Mouse (Mus musculus) limb, embryonic 14.5 days (tissue): Measurements from ENCODE around the gene Hcrtr1. TPM values are rescaled to one million over a fixed set of nuclear protein-coding genes. Genes with fewer than 3 reads are reported as not detected.
A peak's percentile ranks its signal among the peaks of the same experiment; 100 is the strongest.

ENCODE experiments used
- ATAC-seq: fragments of 200-750 bp; cut with Nextera tagmentation; 2 replicates; pipeline ENCODE4 v1.8.0; 2017; ENCODE audit warnings: low read depth, moderate number of reproducible peaks, moderate TSS enrichment; ENCODE audit not compliant: low FRiP score
- DNase-seq: peaks from one replicate; pipeline ENCODE4 v3.0.0-alpha.2; 2015; ENCODE audit warnings: low spot score
- H3K27ac ChIP-seq: fragments of 300-500 bp; sonication (generic); replicated peaks from 2 replicates; pipeline ENCODE4 v1.5.1; 2014; ENCODE audit warnings: low read depth, mild to moderate bottlenecking, low read length, moderate library complexity, mixed read lengths
- H3K27me3 ChIP-seq: fragments of 300-500 bp; sonication (generic); 2 replicates; pipeline ENCODE4 v1.6.1; 2014; ENCODE audit warnings: low read length, mixed read lengths; ENCODE audit not compliant: control insufficient read depth, insufficient read depth
- H3K36me3 ChIP-seq: fragments of 300-500 bp; sonication (generic); 2 replicates; pipeline ENCODE4 v1.6.1; 2014; ENCODE audit warnings: mild to moderate bottlenecking, low read length, moderate library complexity, mixed read lengths; ENCODE audit not compliant: control insufficient read depth, insufficient read depth
- H3K4me1 ChIP-seq: fragments of 300-500 bp; sonication (generic); 2 replicates; pipeline ENCODE4 v1.6.1; 2014; ENCODE audit warnings: antibody characterized with exemption, low read length, mixed read lengths; ENCODE audit not compliant: control insufficient read depth, insufficient read depth
- H3K4me2 ChIP-seq: fragments of 300-500 bp; sonication (generic); replicated peaks from 2 replicates; pipeline ENCODE4 v1.6.1; 2014; ENCODE audit warnings: low read depth, mild to moderate bottlenecking, low read length, moderate library complexity; ENCODE audit not compliant: severe bottlenecking
- H3K4me3 ChIP-seq: fragments of 300-500 bp; sonication (generic); replicated peaks from 2 replicates; pipeline ENCODE4 v1.5.1; 2014; ENCODE audit warnings: low read length
- H3K9ac ChIP-seq: fragments of 300-500 bp; sonication (generic); 2 replicates; pipeline ENCODE4 v1.6.1; 2014; ENCODE audit warnings: mild to moderate bottlenecking, low read depth, low read length, moderate library complexity; ENCODE audit not compliant: severe bottlenecking
- H3K9me3 ChIP-seq: fragments of 300-500 bp; sonication (generic); 2 replicates; pipeline ENCODE4 v1.6.1; 2016; ENCODE audit warnings: low read length; ENCODE audit not compliant: control insufficient read depth
- POLR2A ChIP-seq: fragments of 200-500 bp; IDR thresholded peaks from 2 replicates; pipeline ENCODE4 v1.8.0; 2012; ENCODE audit warnings: inconsistent platforms, mild to moderate bottlenecking, moderate library complexity, borderline replicate concordance; ENCODE audit not compliant: insufficient read depth, insufficient read length; ENCODE audit errors: extremely low read depth
- WGBS: fragments of 180-500 bp; shearing (Covaris S2); extraction: QIAGEN DNeasy Blood & Tissue Kit; methylation state at CpG from one replicate; pipeline ENCODE4 v1.1.7; 2014; 5-methylcytosine and 5-hydroxymethylcytosine counted together
- polyA plus RNA-seq, 2 experiments: library from polyadenylated mRNA; depleted of rRNA in 1 of 2; stranded (reverse) in 1 of 2; unstranded in 1 of 2; fragments of >200 nt; fragmentation: Nextera tagmentation in 1 of 2; extraction: Ambion mirVana in 1 of 2; gene quantifications; 2 replicates each; pipeline versions ENCODE4 v1.2.1 to v1.2.3; 2012 to 2014

Gene Hcrtr1
- polyA plus RNA-seq, 2 experiments = 0.08 to 0.10 TPM

DNA sequence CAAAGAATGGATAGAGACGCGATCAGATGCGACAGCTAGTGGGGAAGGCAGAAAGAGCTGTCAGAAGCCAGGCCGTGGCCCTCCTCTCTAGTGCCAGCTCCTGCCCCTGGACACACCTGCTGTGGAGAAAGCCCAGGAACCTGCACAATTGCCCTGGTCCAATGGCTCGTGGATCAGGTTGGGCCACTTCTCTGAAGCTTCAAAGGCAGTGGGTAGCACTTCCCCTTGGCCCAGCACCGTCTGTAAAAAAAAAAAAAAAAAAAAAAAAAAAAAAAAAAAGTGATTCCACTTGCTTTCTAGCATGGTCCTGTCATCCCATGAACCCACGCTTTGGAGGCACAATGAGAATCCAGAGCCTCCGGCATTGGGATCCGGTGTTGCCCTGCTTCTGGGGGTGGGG is 28.7 kb upstream of the Hcrtr1 start:
- Histone ChIP-seq H3K27me3 (no peaks in the 10 kb centered on the region), H3K4me1 (peaks cover 48% of the 10 kb centered on the region), H3K9ac (no peak overlapping the region), H3K36me3 (no peaks in the 10 kb centered on the region), H3K27ac (no peak overlapping the region), H3K9me3 (no peaks in the 10 kb centered on the region), H3K4me2 (0 out of 2 replicates have a peak overlapping the region, but pooled peaks have one; percentile 21), H3K4me3 (no peak overlapping the region)
- 48% methylated on average over 9 of the region's 9 CpGs for WGBS
- no peak for TF ChIP-seq POLR2A
- no peak for ATAC-seq
- DNase-seq = no peak

GRCm38 (mm10) chr4:130167321-130167720 is 28.2 kb upstream of the Hcrtr1 start:
- Histone ChIP-seq H3K9ac (no peak overlapping the region), H3K4me3 (no peak overlapping the region), H3K4me1 (peaks cover 46% of the 10 kb centered on the region), H3K27ac (no peak overlapping the region), H3K36me3 (no peaks in the 10 kb centered on the region), H3K27me3 (no peaks in the 10 kb centered on the region), H3K9me3 (no peaks in the 10 kb centered on the region), H3K4me2 (peak overlapping the region; percentile 21; the same call in 1 of the 2 replicates)
- DNase-seq (no peak), ATAC-seq (no peak)
- WGBS = 54% methylated on average over 22 of the region's 22 CpGs
- no peak for TF ChIP-seq POLR2A

DNA sequence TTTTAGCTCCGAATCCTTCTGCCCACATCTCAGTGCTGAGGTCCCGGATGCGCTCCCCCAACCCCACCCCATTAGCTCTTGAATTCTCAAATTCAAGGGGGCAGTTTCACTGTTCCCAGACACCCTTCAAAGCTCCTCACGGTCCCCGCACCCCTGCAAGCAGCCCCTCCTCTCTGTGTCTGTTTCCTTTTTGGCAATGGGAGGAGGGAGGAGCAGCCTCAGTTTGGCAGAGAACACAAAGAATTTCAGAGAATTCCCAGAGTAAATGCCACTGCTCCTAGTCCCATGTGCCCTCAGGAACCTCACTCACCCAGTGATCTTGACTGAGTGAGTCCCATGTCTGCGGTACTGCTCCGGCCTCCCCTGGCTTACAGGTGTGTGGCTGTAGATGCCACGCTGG is 27.4 kb upstream of the Hcrtr1 start:
- no peak overlapping the region for H3K4me2 ChIP-seq
- no peaks in the 10 kb centered on the region for H3K9me3 ChIP-seq
- no peak for TF ChIP-seq POLR2A
- H3K27ac ChIP-seq = no peak overlapping the region
- no peak overlapping the region; the same call in 1 of the 2 replicates for H3K9ac ChIP-seq
- H3K4me1 ChIP-seq = peaks cover 39% of the 10 kb centered on the region
- H3K36me3 ChIP-seq = no peaks in the 10 kb centered on the region
- H3K27me3 ChIP-seq = no peaks in the 10 kb centered on the region
- 72% methylated on average over 8 of the region's 8 CpGs for WGBS
- DNase-seq (no peak), ATAC-seq (no peak)
- H3K4me3 ChIP-seq = no peak overlapping the region

- Histone ChIP-seq H3K9ac (no peak overlapping the region; the same call in 1 of the 2 replicates), H3K4me3 (no peak overlapping the region), H3K4me1 (peaks cover 34% of the 10 kb centered on the region), H3K4me2 (no peak overlapping the region), H3K36me3 (no peaks in the 10 kb centered on the region), H3K27me3 (no peaks in the 10 kb centered on the region), H3K9me3 (no peaks in the 10 kb centered on the region), H3K27ac (no peak overlapping the region)
- 67% methylated on average over 18 of the region's 18 CpGs for WGBS
- DNase-seq (no peak), ATAC-seq (no peak)
- no peak for TF ChIP-seq POLR2A
Observed at GRCm38 (mm10) chr4:130166061-130166460, 26.9 kb upstream of the Hcrtr1 start.

DNA sequence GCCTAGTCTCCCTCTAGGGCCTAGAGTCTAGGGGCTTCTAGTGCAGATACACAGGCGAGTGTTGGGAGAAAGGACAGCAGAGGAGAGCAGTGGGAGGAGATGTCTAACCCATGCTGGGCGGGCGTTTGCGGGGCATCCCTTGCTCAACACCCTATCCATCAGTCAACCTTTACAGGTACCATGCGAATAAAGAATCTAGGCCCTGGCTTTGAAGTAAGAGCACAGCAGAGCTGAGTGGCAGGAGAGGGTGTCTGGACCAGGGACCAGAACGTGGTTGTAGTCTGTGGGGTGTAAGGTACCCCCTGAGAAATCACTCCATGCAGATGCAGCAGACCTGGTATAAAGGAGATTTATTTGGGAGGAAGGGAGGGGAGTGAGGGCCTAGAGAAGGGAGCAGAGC is 25.0 kb upstream of the Hcrtr1 start:
- no peak for TF ChIP-seq POLR2A
- Histone ChIP-seq H3K4me2 (no peak overlapping the region), H3K27ac (no peak overlapping the region), H3K4me3 (no peak overlapping the region), H3K9ac (no peak overlapping the region), H3K9me3 (no peaks in the 10 kb centered on the region), H3K27me3 (no peaks in the 10 kb centered on the region), H3K4me1 (peaks cover 34% of the 10 kb centered on the region), H3K36me3 (no peaks in the 10 kb centered on the region)
- 79% methylated on average over 6 of the region's 6 CpGs for WGBS
- no peak for DNase-seq
- ATAC-seq = no peak

DNA sequence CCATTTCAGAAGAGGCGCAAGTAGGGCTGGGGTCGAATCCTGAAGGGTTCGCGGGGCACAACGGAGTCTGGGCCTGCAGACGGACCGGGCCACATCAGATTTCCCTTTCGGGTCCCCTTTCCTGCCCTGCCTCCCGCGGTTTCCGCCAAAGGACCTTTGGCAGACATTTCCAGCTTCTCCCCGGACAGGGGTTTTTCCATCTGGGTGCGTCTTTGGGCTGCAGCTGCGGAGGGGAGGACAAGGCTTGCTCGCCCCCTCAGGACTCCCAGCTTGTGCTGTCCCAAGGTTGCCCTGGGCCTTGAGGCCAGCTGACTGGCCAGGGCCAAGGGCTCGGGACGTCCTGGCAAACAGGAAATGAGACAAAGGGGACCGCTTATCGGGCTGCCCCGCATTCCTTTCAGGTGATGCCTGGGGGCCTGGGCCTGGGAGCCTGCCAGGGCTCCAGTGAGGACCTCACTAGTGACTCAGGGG is 24.3 kb upstream of the Hcrtr1 start:
- Histone ChIP-seq H3K9ac (peak overlapping the region; percentile 34), H3K27me3 (no peaks in the 10 kb centered on the region), H3K4me3 (peak overlapping the region; percentile 10; the same call in 1 of the 2 replicates), H3K4me2 (peak overlapping the region; percentile 41), H3K9me3 (no peaks in the 10 kb centered on the region), H3K27ac (no peak overlapping the region), H3K36me3 (no peaks in the 10 kb centered on the region), H3K4me1 (peaks cover 32% of the 10 kb centered on the region)
- 7% methylated on average over 19 of the region's 20 CpGs for WGBS
- TF ChIP-seq POLR2A = no peak
- ATAC-seq (no peak), DNase-seq (no peak)
